Mouse (Mus musculus) CD4-positive, CD25-positive, alpha-beta regulatory T cell, adult 4 months (primary cell): ENCODE results near the gene Naaa. TPM values are rescaled to one million over a fixed set of nuclear protein-coding genes. Genes with fewer than 3 reads are reported as not detected.

ENCODE experiments used
- ATAC-seq: one replicate; pipeline ENCODE4 v1.8.0; 2017
- polyA plus RNA-seq, 2 experiments: library from polyadenylated mRNA; unstranded; fragments of 100-300 nt; shearing (Covaris generic); gene quantifications; one replicate each; pipeline ENCODE4 v1.2.1; 2017

Gene Naaa
- polyA plus RNA-seq, 2 experiments from 2014 or later: 11.1 to 11.8 TPM

DNA sequence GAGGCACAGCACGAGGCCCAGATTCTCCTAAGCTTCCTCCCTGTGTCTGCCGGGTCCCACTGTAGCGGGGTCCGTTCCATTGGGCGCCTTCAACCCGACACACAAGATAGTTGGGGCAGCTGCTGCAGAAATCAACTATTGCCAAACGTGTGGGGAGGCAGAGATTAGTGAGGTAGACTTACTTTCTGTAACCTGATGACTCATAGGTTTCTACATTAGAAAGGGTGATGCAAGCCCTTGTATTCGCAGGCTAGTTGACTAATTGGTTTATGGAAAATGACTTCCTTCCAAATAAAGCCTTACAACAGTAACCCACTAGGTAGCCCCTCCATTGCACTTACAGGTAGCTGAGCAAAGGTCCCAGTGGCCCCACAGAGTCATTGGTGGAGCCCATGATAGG is 15.3 kb downstream of the Naaa start:
- ATAC-seq: no peak

DNA sequence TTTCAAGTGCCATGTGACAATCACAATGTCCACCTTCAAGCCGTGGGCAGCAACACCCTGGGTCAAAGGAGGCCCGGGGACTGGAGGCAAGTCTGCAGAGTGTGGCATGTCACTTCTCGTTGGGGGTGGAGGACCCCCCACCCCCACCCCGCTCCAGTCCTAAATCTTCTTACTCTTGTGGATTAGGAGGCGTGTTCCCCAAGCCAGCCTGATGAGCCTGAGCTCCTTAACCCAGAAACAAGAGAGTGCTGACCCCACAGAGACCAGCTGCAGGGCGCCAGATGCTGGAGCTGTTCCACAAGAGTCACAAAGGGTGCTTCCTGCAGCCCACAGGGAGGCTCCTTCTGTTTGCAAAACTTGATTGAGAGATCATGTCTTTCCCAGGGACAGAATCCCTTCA is 21.8 kb downstream of the Naaa start, which contains the start of gene Ppef2:
Gene Ppef2, minus strand, starts transcription at position 61 of the 400 bp plus-strand sequence.
- no peak for ATAC-seq

DNA sequence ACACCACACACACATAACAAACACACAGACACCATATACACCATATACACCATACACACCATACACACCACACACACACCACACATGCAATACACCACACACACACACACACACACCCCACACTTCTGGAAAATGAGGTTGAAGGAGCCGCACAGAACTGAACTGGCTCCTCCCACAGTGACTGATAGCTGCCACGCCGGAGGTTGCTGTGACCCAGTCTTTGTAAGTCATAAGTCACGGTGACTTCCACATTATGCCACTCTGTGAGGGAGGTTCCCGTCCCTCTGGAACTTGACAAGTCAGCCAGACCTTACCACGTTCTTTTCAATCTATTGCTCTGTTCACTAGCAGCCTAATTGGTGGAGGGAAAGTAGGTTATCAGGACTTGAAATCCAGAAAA is 23.5 kb downstream of the Naaa start:
- no peak for ATAC-seq

DNA sequence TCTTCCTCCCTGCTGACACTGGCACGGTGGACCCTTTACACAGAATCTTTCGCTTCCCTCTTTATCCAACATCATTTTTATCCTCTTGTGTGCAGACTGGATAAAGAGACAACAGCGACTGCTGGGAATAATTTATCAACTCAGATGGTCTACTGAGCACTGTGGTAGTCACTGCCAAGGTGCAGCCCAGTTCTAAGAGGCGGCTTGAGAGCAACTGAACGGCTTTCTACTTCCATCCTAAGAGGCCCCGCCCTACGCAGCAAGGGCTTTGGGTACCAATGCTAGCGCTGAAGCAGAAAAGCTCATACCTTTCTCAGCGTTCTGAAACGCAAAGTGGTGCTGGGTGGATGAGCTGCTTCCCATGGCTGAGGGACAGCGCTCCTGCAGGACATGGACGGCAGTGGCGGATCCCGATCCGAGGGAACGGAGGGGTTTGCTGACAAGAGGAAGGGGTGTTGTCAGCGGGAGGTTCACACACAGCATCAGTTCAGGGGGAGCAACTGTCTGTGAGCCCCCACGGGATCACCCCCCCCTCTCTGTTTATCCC is 25.1 kb downstream of the Naaa start:
- ATAC-seq: no peak

DNA sequence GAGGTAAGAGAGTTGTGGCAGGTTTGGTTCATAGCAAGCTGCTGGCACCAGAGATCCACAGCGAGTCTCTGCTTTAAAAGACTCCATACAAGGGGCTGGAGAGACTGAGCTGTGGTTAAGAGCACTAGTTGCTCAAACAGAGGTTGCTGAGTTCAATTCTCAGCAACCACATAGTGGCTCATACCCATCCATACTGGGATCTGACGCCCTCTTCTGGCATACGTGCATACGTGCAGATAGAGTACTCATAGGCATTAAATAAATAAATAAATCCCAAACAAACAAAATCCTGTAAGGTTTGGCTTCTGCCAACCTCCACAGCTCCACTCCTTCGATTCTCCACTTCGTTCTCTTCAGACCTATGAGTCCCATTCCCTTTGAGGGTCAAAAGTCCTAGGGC is 25.9 kb downstream of the Naaa start:
- ATAC-seq: no peak

DNA sequence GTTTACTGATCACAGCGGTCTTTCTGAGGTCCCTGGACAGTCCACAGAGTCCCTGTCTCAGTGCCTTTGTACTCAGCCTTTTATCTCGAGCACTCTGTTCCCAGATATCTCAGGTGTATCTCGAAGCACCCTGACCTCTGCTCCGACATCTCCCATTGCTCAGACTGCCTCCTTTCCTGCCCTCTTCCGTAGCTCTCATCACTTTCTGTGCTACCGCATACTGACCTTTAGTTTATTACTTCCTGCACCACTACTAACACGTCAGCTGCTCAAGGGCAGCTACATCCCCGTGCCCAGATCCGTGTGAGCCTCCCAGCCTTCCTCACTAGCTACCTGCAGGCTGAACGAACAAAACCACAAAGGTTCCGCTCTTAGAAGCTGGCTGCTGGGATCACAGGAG is 29.4 kb downstream of the Naaa start:
- no peak for ATAC-seq

DNA sequence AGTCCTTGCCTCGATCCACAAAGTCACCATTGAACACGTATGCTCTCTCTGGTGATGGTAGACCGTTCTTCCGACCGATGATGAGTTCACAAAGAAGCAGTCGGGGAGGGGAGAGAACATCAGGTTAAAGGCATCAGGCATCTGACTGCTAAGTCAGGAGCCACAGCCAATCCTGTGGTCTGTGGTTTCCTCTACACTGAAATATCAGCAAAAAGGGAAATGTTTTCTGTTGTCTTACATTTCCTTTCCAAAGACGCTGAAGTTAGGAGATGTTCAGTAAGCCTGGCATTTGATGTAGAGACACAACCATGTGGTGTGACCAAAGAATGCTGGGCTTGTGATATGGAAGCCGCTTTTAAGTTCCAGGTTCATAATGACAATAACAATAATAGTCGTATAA is 32.5 kb downstream of the Naaa start:
- ATAC-seq: peak; percentile 81

DNA sequence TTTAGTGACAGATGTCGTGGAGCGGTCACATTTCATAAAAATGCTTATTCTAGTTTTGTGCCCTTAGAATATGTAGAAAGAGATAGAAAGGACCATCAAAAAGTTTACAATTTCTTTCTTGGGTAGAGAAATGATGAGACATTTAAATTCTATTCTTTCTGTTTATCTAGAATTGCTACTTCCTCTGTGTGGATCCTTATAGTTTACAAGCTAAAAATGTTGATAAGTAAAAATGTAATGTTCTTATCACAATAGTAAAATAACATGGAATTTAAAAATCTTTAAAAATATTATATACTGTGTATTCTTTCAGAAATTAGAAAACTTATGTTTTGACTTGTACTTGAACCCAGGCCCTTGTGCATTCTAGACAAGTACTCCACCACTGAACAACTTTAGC is 33.1 kb downstream of the Naaa start:
- ATAC-seq: no peak

DNA sequence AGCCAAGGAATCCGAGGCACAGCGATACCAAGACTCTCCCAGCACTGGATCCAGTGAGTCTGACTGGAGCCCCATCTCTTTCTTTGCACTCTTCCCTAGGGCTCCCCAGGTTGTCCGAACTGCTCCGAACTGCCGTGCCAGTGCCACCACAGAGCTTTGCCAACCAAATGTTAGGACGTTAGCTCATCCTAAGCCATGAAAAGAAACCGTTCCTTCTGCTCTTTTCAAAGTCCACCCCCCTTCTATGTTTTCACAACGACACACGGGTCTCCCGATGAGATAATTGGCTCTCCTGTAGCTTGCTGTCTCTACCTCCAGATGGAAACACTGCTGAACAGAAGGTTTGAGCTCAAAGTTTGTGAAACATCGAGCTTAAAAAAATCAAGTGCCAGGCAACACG is 37.2 kb downstream of the Naaa start:
- ATAC-seq: no peak

DNA sequence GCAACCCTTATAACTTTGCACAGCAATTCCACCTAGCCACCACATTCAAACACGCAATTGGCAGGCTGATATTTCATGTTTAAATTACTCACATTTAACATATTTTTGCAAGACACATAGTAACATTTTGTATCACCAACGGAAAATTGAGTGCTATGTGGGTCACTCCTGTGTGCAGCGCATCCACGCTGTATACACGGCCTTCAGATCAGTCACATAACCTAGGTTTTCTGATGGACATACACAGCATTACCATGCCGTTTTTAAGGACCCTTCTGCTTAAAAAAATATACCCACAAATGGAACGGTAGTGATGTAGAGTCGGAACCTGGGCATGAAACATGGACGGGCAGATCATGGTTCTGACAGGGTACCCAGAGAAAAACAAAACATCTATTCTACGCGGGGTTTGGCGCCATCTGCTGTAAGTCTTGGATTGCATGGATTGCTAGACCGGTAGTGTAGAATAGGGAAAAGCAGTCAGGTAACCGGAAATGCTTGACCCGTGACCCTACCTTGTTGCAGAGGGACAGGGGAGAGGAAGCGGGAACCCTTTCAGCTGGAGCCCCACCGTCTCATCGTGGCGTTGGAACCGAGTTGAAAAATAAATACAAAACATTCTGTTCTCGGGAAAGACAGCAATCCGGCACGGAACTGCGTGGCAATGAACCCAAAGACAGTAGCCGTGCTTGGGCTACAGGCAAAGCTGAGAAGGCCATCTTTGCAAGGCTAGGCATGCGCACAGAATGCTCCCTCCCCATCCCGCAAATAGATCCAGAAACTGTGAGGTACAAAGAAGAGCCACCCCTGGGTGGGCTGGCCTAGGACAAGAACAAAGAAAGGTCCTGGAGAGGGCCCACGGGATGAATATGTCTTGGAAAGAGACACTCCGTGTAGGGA is 38.4 kb downstream of the Naaa start:
- ATAC-seq: no peak

DNA sequence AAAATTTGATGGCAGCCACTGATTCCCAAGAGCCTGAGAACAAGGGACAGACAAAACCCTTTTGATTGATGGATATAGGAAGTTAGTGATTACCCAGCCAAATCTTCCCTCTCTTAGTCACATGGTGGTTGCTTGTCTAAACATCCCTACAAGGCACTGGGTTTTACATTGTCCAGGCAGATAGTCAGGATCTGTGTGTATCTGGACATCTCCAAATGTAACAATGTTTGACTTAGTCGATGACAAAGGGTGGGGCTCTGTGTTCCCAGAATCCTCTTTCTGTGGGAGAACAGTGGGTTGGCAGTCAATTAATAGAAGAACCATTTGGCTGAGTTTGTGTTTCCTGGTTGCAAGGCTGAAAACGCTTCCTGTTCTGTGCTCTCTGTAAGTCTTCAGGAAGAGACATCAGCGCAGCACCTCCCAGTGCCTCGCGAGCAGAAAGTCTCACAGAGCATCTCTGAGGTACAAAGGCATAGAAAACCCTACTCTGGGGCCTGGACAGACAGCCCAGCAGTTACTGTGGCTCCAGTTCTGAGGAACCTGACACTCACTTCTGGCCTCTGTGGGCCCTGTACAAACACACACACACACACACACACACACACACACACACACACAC is 42.9 kb downstream of the Naaa start:
- peak; percentile 69 for ATAC-seq

DNA sequence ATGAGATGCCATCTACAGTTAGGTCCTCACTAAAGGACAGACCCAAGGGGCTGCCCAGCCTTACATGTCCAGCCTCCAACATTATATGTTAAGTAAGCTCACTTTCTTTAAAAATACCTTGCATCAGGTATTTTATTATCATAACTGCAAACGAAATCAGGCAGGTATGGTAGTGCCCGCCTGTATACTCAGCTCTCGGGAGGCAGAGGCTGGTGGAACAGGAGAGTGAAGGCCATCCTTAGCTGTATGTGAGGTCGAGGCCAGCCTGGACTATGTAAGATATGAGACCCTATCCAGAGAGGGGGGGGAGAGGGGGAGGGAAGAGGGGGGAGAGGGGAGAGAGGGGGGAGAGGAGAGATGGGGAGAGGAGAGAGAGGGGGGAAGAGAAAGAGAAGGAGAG is 44.6 kb downstream of the Naaa start:
- ATAC-seq: no peak

DNA sequence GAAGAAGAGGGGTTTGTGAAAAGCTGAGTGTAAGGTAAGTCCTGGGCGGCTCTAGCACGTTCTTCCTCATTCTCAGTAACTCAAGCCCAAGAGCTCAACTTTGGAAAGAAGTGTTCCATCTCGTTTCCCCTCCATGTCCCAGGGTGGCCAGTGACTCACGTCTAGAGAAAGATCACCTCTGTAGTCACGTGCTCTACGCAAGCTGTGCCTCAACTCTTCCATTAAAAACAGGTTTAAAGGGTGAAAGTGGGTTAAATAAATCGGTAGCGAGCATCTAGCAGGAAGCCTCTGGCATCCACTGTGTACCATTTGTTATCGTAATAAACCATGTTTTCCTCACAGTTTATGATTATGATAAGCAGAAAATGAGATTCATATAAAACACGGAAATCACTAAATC is 46.1 kb downstream of the Naaa start:
- ATAC-seq: no peak

DNA sequence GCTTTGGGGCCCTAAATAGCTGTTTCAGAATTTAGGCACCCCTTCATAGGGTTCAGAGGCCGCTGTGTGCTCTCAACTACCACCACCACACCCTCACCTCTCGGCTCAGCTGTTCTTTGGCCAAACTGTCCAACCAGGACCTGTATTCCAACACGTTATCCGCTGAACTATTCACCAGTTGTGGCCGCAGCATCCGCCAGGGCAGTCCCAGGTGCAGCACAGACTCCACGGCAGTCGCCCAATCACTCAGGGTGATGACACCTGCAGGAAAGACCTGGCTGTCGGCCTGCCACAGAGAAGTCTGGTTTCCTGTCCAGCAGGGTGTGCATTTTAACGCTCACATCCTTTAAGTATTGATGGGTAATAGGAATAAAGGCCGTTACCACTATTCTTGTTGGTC is 47.7 kb downstream of the Naaa start:
- no peak for ATAC-seq

DNA sequence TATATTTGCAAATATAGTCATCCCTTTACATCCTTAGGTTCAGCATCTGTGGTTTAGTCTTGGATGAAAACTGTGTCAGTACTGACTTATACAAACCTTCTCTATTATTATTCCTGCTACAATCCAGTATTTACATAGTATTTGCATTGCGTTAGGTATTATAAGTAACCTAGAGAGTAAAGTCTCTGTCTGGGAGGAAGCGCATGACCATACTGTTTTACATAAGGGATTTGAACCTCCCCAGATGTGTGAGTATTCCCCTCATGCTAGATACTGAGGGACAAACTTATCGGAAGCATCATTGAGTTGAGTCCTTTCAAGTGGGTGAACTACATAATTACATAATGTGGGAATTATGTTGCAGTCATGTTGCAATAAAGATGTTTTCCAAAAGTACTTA is 48.5 kb downstream of the Naaa start:
- no peak for ATAC-seq

DNA sequence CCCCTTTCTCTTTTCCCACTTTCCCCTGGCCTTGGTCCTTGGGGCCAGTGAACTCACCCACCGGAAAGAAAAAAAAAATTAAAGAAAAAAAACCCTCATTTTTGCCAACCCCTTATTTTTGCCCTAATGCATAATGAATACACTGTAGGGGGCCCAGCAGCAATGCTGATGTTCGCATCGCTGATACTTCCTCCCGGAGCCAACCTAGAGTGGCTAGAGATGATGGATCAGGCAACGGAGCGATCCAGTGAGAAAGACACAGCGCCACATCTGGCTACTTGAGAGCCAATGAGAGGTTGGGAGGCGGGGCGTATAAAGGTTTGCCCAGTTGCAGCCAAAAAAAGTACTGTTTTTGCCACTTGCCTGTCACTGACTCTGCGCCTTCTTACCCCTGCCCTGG is 49.2 kb downstream of the Naaa start:
- ATAC-seq: no peak

DNA sequence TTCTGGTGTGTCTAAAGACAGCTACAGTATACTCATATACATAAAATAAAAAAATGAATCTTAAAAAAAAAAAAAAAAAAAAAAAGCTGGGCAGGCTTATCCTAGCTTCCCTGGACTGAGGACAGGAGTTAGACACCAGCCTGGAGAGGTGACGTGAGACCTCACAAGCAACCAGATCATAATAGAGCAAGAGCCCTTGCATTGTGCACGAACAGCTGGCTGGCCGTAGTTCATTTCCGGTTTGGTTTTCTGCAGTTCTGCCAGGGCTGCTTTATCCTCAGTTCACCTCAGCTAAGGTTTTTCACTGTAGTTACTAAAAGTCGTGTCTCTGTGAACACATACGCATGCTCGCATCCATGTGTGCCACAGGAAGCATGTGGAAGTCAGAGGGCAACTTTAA is 50.2 kb downstream of the Naaa start:
- no peak for ATAC-seq

DNA sequence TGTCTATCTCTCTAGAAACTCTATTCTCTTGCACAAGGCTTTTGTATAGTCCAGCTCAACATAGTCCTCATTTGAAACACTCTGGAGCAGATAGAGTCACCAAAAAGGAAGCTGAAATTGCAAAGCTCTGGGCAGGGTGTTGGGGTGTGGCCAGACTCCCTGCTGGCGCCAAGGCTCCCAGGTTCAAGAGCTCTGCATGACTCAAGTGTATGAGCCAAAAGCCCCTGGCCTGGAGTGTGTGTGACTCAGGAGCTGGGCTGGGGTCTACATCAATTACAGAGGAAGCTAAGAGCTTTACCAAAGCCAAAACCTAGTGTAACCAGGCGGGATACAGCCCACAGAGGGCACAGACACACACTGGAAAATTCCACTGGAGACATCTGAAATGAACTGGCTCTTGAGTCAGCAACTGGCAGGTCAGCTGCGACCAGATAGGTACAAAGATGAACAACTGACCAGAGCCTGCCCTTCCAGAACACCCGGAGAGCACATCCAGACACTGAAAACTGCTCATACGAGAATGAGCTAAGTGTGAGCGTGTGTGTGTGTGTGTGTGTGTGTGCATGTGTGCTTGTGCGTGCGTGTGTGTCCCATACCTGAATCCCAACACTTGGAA is 57.6 kb downstream of the Naaa start:
- ATAC-seq: no peak

DNA sequence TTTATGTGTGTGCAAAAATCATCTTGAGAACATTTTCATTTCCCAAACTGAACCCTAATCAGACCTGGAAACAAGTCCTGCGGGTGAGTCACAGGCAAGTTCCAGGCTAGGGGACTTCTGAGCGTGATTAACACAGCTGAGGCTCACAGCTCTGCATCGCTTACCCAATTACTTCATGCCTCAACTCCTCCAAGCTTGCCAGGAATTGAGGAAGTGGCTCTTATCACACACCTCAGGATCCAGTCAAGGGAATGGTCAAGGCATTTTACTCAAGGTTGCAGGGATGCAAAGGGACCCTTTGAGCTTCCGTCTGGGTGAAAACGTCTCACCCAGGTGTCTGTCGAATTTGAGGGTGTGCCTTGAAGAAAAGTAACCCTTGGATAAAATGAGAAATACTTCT is 58.1 kb downstream of the Naaa start:
- ATAC-seq: no peak

DNA sequence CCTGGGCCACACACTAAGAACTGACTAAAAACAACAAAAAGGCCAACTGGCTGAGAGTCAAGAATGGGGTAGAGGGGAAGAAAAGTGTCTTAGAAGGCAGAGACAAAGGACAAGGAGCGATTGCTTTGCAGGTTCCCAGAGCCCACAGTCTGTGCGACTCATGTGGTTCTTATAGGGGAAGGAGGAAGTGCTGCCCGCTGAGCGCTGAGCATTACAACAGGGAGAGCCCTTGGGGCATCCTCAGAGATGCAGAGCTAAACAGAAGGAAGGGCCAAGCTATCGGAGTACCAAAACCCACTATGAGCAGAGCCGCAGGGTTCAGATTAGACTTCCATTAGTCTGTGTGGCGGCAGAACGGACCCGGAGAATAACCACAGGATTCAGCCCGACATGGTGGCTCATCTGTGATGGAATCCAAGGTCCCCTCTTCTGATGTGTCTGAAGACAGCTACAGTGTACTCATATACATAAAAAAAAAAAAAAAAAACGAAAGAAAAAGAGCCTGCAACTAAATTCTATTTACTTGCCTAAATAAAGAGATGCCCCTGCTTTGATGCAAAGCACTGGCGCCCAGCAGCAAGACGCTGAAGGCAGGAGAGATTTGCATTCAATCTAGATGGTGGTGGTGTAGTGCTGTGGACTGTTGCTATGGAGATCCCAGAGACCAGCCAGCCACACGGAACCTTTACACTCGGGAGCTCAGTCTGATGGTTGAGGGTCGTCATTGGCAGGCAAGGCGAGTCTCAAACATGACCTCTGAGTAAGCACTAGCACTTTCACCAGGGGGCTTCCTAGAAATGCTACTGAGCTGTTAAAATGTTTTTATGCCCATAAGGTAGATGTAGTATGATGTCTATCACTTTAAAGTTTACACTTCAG is 58.8 kb downstream of the Naaa start:
- no peak for ATAC-seq

DNA sequence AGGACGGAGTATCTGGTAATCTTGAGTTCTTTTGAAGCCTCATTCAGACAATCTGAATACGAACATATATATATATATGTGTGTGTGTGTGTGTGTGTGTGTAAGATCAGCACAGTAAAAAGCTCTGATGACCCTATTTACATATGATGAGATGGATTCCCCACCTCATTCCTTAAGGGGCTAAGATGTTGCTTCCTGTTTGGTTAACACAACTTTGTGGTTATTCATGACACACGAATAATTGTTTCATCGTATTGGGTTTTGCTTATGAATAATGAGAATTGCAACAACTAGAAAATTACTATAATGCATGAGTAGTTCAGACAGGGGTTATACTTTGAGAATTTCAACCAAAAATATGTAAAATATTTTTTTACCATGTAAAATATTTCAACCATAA is 62.7 kb downstream of the Naaa start, which contains the start of gene U90926:
Gene U90926, minus strand, starts transcription at position 101 of the 400 bp plus-strand sequence.
- ATAC-seq: no peak

DNA sequence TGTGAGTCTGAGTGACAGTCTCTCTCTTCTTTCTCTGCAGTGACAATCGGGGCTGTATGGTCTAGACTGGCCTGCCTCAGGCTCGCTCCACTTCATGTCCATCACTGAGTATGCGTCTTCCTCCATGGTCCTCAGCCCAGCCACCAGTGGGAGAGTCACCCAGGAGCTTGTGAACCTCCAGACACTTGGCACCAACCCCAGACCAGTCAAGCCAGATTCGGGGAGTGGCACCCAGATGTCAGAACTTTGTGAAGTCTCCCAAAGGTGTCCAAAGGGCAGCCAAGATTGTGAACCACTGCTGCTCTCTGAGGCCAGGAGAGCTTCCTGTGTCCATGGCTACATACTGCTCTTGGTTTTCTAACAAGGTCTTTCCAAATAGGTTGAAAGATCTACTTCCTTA is 65.7 kb downstream of the Naaa start:
- ATAC-seq: no peak
